Mouse (Mus musculus) MEL (cell line): Measurements from ENCODE around the gene Plxnd1.

Experiments used
- CTCF ChIP-seq, 3 experiments: IDR thresholded peaks in 2 of 3; conservative IDR thresholded peaks in 1 of 3; 2 replicates each; pipeline ENCODE4 v1.5.1; 2011 to 2012; ENCODE audit warnings: low read length in 3 of 3, low read depth in 2 of 3, mild to moderate bottlenecking in 2 of 3, improper control_type of control experiment in 1 of 3, inconsistent platforms in 1 of 3, mixed read lengths in 1 of 3, moderate library complexity in 1 of 3; ENCODE audit not compliant: control insufficient read depth in 1 of 3, insufficient read depth in 1 of 3, poor library complexity in 1 of 3, severe bottlenecking in 1 of 3
- EP300 ChIP-seq, 2 experiments: IDR thresholded peaks; 2 replicates each; pipeline ENCODE4 v1.6.1; 2011; ENCODE audit warnings: improper control_type of control experiment in 2 of 2, low read length in 2 of 2, low read depth in 1 of 2, mild to moderate bottlenecking in 1 of 2
- GABPA ChIP-seq: IDR thresholded peaks from 2 replicates; pipeline ENCODE4 v1.6.1; 2012; ENCODE audit warnings: low read depth, mild to moderate bottlenecking, inconsistent platforms, low read length, improper control_type of control experiment, moderate library complexity
- MYC ChIP-seq: IDR thresholded peaks from 2 replicates; pipeline ENCODE4 v1.6.1; 2011; ENCODE audit warnings: low read depth, mild to moderate bottlenecking, low read length, improper control_type of control experiment, moderate library complexity

- TF ChIP-seq EP300 (IDR thresholded peaks at IDR 0.05; ENCODE audit: low read depth in 1 of 2, low read length in 2 of 2) (no peak), CTCF (IDR thresholded peaks at IDR 0.05 in 2 of 3, conservative IDR thresholded peaks at IDR 0.05 in 1 of 3; ENCODE audit: control insufficient read depth in 1 of 3, insufficient read depth in 1 of 3, low read depth in 2 of 3, low read length in 3 of 3, poor library complexity in 1 of 3, severe bottlenecking in 1 of 3) (no peak), MYC (no peak), GABPA (no peak)
These were observed 9.2 kb downstream of the Plxnd1 start for GRCm38 (mm10) chr6:115985622-115986021.
